Mouse (Mus musculus) embryonic facial prominence, embryonic 13.5 days (tissue): Measurements from ENCODE around the gene Krt5. TPM values are rescaled to one million over a fixed set of nuclear protein-coding genes. Genes with fewer than 3 reads are reported as not detected.
"Not testable (repeated sequence)": the region's sequence is repeated elsewhere in the genome, so short reads cannot be mapped to it uniquely, and the experiment has no call there.

ENCODE experiments used
- ATAC-seq: fragments of 200-750 bp; cut with Nextera tagmentation; 2 replicates; pipeline ENCODE4 v1.8.0; 2017; ENCODE audit warnings: low read depth; ENCODE audit not compliant: insufficient number of reproducible peaks, insufficient read depth, low FRiP score, low TSS enrichment
- H3K27ac ChIP-seq: fragments of 300-500 bp; sonication (generic); 2 replicates; pipeline ENCODE4 v1.5.1; 2015; ENCODE audit warnings: moderate library complexity, mild to moderate bottlenecking, inconsistent platforms
- H3K27me3 ChIP-seq: fragments of 300-500 bp; sonication (generic); 2 replicates; pipeline ENCODE4 v1.6.1; 2015; ENCODE audit warnings: mild to moderate bottlenecking, inconsistent platforms
- H3K36me3 ChIP-seq: fragments of 300-500 bp; sonication (generic); 2 replicates; pipeline ENCODE4 v1.6.1; 2015; ENCODE audit warnings: mild to moderate bottlenecking, inconsistent platforms
- H3K4me1 ChIP-seq: fragments of 300-500 bp; sonication (generic); 2 replicates; pipeline ENCODE4 v1.6.1; 2015; ENCODE audit warnings: inconsistent platforms
- H3K4me2 ChIP-seq: fragments of 300-500 bp; sonication (generic); 2 replicates; pipeline ENCODE4 v1.6.1; 2015; ENCODE audit warnings: moderate library complexity, mild to moderate bottlenecking, inconsistent platforms
- H3K4me3 ChIP-seq: fragments of 300-500 bp; sonication (generic); 2 replicates; pipeline ENCODE4 v1.5.1; 2015; ENCODE audit warnings: mild to moderate bottlenecking, inconsistent platforms
- H3K9ac ChIP-seq: fragments of 300-500 bp; sonication (generic); 2 replicates; pipeline ENCODE4 v1.6.1; 2015; ENCODE audit warnings: mild to moderate bottlenecking, inconsistent platforms
- H3K9me3 ChIP-seq: fragments of 300-500 bp; sonication (generic); 2 replicates; pipeline ENCODE4 v1.6.1; 2016; ENCODE audit warnings: inconsistent platforms
- WGBS: fragments of 180-500 bp; shearing (Covaris S2); methylation state at CpG from one replicate; pipeline ENCODE4 v1.1.7; 2015; ENCODE audit warnings: mixed read lengths; 5-methylcytosine and 5-hydroxymethylcytosine counted together
- microRNA-seq: library from miRNA; unstranded; fragments of <30 nt; microRNA quantifications from one replicate; pipeline ENCODE4, GENCODE M21; 2016
- polyA plus RNA-seq: library from polyadenylated mRNA; unstranded; fragments of >200 nt; fragmentation: Nextera tagmentation; extraction: Ambion mirVana; gene quantifications from 2 replicates; pipeline ENCODE4 v1.2.1, GENCODE M21; 2015

Krt5 gene
- polyA plus RNA-seq, 1 experiment from 2014 or later, result 498 TPM

DNA sequence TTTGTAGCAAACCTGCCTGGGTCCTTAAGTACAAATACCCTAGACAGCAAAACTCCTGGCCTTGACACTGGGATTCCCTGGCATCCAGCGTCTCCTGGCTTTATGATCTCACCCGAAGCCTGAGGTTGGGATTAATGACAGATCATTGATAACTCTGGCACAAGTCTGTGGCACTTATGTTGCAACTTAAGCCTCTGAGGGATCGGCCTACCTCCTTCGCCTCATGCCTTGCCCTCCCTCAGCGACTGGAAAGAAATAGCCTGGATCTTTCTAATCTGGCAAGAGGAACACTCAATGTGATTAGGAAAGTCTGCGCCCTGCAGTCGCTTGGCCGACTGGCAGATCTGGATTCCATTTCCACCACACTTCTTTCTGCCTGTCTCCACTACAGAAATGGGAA lies 12.8 kb downstream of the Krt5 start:
- no peak overlapping the region for H3K9ac ChIP-seq
- 52% methylated on average over 8 of the region's 8 CpGs for WGBS
- no peak overlapping the region for H3K4me2 ChIP-seq
- no peaks in the 10 kb centered on the region; the same call in 1 of the 2 replicates for H3K27me3 ChIP-seq
- peaks cover 4% of the 10 kb centered on the region; the same call in 1 of the 2 replicates for H3K4me1 ChIP-seq
- no peak overlapping the region for H3K27ac ChIP-seq
- no peaks in the 10 kb centered on the region for H3K36me3 ChIP-seq
- no peak overlapping the region for H3K4me3 ChIP-seq
- ATAC-seq, result no peak
- H3K9me3 ChIP-seq, result no peaks in the 10 kb centered on the region

GRCm38 (mm10) chr15:101699192-101699591 lies 13.5 kb downstream of the Krt5 start:
- Histone ChIP-seq H3K36me3 (no peaks in the 10 kb centered on the region), H3K9me3 (no peaks in the 10 kb centered on the region), H3K4me3 (no peak overlapping the region), H3K27me3 (no peaks in the 10 kb centered on the region; the same call in 1 of the 2 replicates), H3K27ac (no peak overlapping the region), H3K4me2 (no peak overlapping the region), H3K9ac (no peak overlapping the region), H3K4me1 (peaks cover 4% of the 10 kb centered on the region; the same call in 1 of the 2 replicates)
- no peak for ATAC-seq
- WGBS, result 68% methylated on average over 3 of the region's 3 CpGs

GRCm38 (mm10) chr15:101697326-101698188 lies 15.1 kb downstream of the Krt5 start:
- Histone ChIP-seq H3K9ac (no peak overlapping the region), H3K4me3 (no peak overlapping the region), H3K9me3 (no peaks in the 10 kb centered on the region), H3K36me3 (no peaks in the 10 kb centered on the region), H3K4me1 (peaks cover 4% of the 10 kb centered on the region; the same call in 1 of the 2 replicates), H3K27me3 (no peaks in the 10 kb centered on the region; the same call in 1 of the 2 replicates), H3K27ac (no peak overlapping the region), H3K4me2 (no peak overlapping the region)
- ATAC-seq, result 0 out of 2 replicates have a peak, but pooled peaks have one; percentile 48
- 67% methylated on average over 8 of the region's 8 CpGs for WGBS

- Histone ChIP-seq H3K36me3 (no peaks in the 10 kb centered on the region), H3K4me3 (no peak within 1 kb of the TSS), H3K4me1 (peaks cover 4% of the 10 kb centered on the region; the same call in 1 of the 2 replicates), H3K9me3 (no peaks in the 10 kb centered on the region), H3K27ac (no peak within 1 kb of the TSS), H3K4me2 (no peak within 1 kb of the TSS), H3K9ac (no peak within 1 kb of the TSS), H3K27me3 (no peaks in the 10 kb centered on the region; the same call in 1 of the 2 replicates)
- 77% methylated on average over 5 of the region's 5 CpGs for WGBS
- no peak for ATAC-seq
Observed at GRCm38 (mm10) chr15:101694207-101694606, 18.5 kb downstream of the Krt5 start, which contains the start of gene Krt6a. Gene Krt6a, minus strand, starts transcription at chr15:101694307.

DNA sequence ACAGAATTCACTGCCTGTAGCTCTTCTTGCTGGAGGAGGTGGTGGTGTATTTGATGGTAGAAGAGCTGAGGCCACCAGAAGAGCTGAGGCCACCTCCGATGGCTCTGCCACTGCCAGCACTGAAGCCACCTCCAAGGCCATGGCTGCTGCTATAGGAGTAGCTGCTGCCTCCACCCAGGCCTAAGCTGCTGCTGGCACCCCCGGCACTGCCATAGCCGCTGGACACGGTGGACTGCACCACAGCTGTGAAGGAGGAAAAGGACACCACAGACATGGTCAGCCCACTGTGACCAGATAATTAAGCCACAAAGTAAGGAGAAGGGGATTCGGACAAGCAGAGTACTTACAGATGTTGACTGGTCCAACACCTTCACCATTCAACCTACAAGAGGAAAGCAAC lies 22.2 kb downstream of the Krt5 start:
- H3K4me1 ChIP-seq, H3K36me3 ChIP-seq, H3K9me3 ChIP-seq, H3K9ac ChIP-seq, H3K4me2 ChIP-seq, H3K27ac ChIP-seq, H3K27me3 ChIP-seq, ATAC-seq, H3K4me3 ChIP-seq: not testable (repeated sequence)
- 92% methylated on average over 5 of the region's 5 CpGs for WGBS

GRCm38 (mm10) chr15:101688161-101688560 lies 24.5 kb downstream of the Krt5 start:
- Histone ChIP-seq H3K27me3 (no peaks in the 10 kb centered on the region; the same call in 1 of the 2 replicates), H3K36me3 (no peaks in the 10 kb centered on the region), H3K9me3 (no peaks in the 10 kb centered on the region), H3K4me1 (no peaks in the 10 kb centered on the region), H3K4me2 (no peak overlapping the region), H3K27ac (no peak overlapping the region), H3K4me3 (no peak overlapping the region), H3K9ac (no peak overlapping the region)
- WGBS, result 73% methylated on average over 2 of the region's 2 CpGs
- no peak for ATAC-seq

- WGBS, result 86% methylated on average over 2 of the region's 2 CpGs
- ATAC-seq, result no peak
- Histone ChIP-seq H3K4me2 (no peak within 1 kb of the TSS), H3K27me3 (no peaks in the 10 kb centered on the region; the same call in 1 of the 2 replicates), H3K9ac (no peak within 1 kb of the TSS), H3K27ac (no peak within 1 kb of the TSS), H3K4me3 (no peak within 1 kb of the TSS), H3K9me3 (no peaks in the 10 kb centered on the region), H3K36me3 (no peaks in the 10 kb centered on the region), H3K4me1 (no peaks in the 10 kb centered on the region)
Observed at GRCm38 (mm10) chr15:101680187-101680586, 32.5 kb downstream of the Krt5 start, which contains the start of gene Krt6b. Gene Krt6b, minus strand, starts transcription at chr15:101680287.

DNA sequence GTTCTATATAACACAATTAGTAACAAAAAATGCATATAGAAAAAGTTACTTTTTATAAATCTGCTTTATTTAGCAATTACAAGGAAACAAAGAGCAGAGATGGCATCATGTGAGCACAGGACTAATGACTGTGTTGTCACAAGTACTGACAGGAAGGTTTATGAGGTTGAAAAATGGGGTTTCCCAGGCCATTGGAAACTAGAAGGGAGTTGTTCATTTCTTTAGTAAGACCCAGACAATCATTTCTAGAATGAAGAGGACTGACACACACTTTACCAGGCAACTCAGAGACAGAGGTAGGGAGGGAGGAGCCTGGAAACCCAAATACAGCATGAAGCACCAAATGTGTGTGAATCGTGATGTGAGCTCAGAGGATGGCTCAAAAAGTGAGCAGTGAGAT lies 36.7 kb downstream of the Krt5 start:
- no peak for ATAC-seq
- no peaks in the 10 kb centered on the region for H3K27me3 ChIP-seq
- H3K4me2 ChIP-seq, result no peak overlapping the region
- WGBS, result 81% methylated on average over 1 of the region's 1 CpGs
- no peak overlapping the region for H3K4me3 ChIP-seq
- no peaks in the 10 kb centered on the region for H3K9me3 ChIP-seq
- no peaks in the 10 kb centered on the region for H3K4me1 ChIP-seq
- no peaks in the 10 kb centered on the region for H3K36me3 ChIP-seq
- H3K27ac ChIP-seq, result no peak overlapping the region
- no peak overlapping the region for H3K9ac ChIP-seq

Small RNA genes within 50 kb of the gene (microRNA-seq; reads per million reads assigned to microRNA genes)
- gene Gm44323 (not detected), gene Gm44342 (not detected), gene Gm44383 (not detected)

Other genes with a start within 250 kb of the Krt5 start
- not detected in 2 replicates for gene Krt81, start 249.1 kb downstream of the Krt5 start, polyA plus RNA-seq
- gene Krt86, start 239.4 kb downstream of the Krt5 start, polyA plus RNA-seq, result 0.22 TPM in 1 of 2 replicates, not detected in the other
- gene Krt83, start 221.4 kb downstream of the Krt5 start, polyA plus RNA-seq, result not detected in 2 replicates
- 1.0 TPM in 1 of 2 replicates, not detected in the other for gene Gm49425, start 195.6 kb downstream of the Krt5 start, polyA plus RNA-seq
- not detected in 2 replicates for gene Krt84, start 180.1 kb downstream of the Krt5 start, polyA plus RNA-seq
- not detected in 2 replicates for gene Krt82, start 162.2 kb downstream of the Krt5 start, polyA plus RNA-seq
- gene Krt90, start 149.9 kb downstream of the Krt5 start, polyA plus RNA-seq, result 0.15 and 0.40 TPM in 2 replicates
- 0.96 and 1.6 TPM in 2 replicates for gene Krt75, start 139.0 kb downstream of the Krt5 start, polyA plus RNA-seq
- not detected in 2 replicates for gene Gm5414, start 84.7 kb downstream of the Krt5 start, polyA plus RNA-seq
- gene Gm5478, start 65.5 kb downstream of the Krt5 start, polyA plus RNA-seq, result not detected in 2 replicates
- 0.41 TPM in 1 of 2 replicates, not detected in the other for gene Krt6b, start 32.6 kb downstream of the Krt5 start, polyA plus RNA-seq
- gene Krt6a, start 18.6 kb downstream of the Krt5 start, polyA plus RNA-seq, result 29.7 and 31.8 TPM in 2 replicates
- gene Krt71, start 30.2 kb upstream of the Krt5 start, polyA plus RNA-seq, result 0.34 TPM in 1 of 2 replicates, not detected in the other
- 0.40 TPM in 1 of 2 replicates, not detected in the other for gene Krt72, start 73.6 kb upstream of the Krt5 start, polyA plus RNA-seq
- 1.2 and 1.4 TPM in 2 replicates for gene Krt73, start 89.4 kb upstream of the Krt5 start, polyA plus RNA-seq
- 0.17 TPM in 1 of 2 replicates, not detected in the other for gene Krt2, start 105.3 kb upstream of the Krt5 start, polyA plus RNA-seq
- gene Krt1, start 137.9 kb upstream of the Krt5 start, polyA plus RNA-seq, result 30.3 and 54.6 TPM in 2 replicates
- gene Krt77, start 156.8 kb upstream of the Krt5 start, polyA plus RNA-seq, result 0.43 and 0.91 TPM in 2 replicates
- 0.40 and 0.56 TPM in 2 replicates for gene Krt76, start 180.0 kb upstream of the Krt5 start, polyA plus RNA-seq
- 2.2 and 2.4 TPM in 2 replicates for gene Krt4, start 211.8 kb upstream of the Krt5 start, polyA plus RNA-seq
- gene Krt79, start 227.4 kb upstream of the Krt5 start, polyA plus RNA-seq, result 16.1 and 16.5 TPM in 2 replicates
- 0.22 and 0.35 TPM in 2 replicates for gene Krt78, start 241.4 kb upstream of the Krt5 start, polyA plus RNA-seq